Mouse (Mus musculus) forebrain, embryonic 11.5 days (tissue): ENCODE measurements at regions not wholly inside any gene's neighbourhood (a gene's known extent, or its start where the extent isn't known, plus 50 kb on each side); places are given as distances from the start of the nearest gene placed in this dataset.
A peak's percentile ranks its signal among the peaks of the same experiment; 100 is the strongest.

Experiments
- ATAC-seq: fragments of 200-750 bp; cut with Nextera tagmentation; replicated peaks from 2 replicates; pipeline ENCODE4 v1.8.0; 2017; ENCODE audit warnings: moderate TSS enrichment; ENCODE audit not compliant: low FRiP score
- DNase-seq: peaks from one replicate; pipeline ENCODE4 v3.0.0-alpha.2; 2017; ENCODE audit warnings: low spot score
- H3K27ac ChIP-seq: fragments of 300-500 bp; sonication (generic); 2 replicates; pipeline ENCODE4 v1.5.1; 2014; ENCODE audit warnings: low read depth, low read length
- H3K27me3 ChIP-seq: fragments of 300-500 bp; sonication (generic); 2 replicates; pipeline ENCODE4 v1.6.1; 2014; ENCODE audit warnings: mild to moderate bottlenecking, low read length, mixed read lengths; ENCODE audit not compliant: control insufficient read depth, insufficient read depth
- H3K36me3 ChIP-seq: fragments of 300-500 bp; sonication (generic); 2 replicates; pipeline ENCODE4 v1.6.1; 2014; ENCODE audit warnings: mild to moderate bottlenecking, low read length, moderate library complexity, mixed read lengths; ENCODE audit not compliant: control insufficient read depth, insufficient read depth
- H3K4me1 ChIP-seq: fragments of 300-500 bp; sonication (generic); replicated peaks from 2 replicates; pipeline ENCODE4 v1.6.1; 2014; ENCODE audit warnings: low read length, mixed read lengths; ENCODE audit not compliant: control insufficient read depth, insufficient read depth
- H3K4me2 ChIP-seq: fragments of 300-500 bp; sonication (generic); 2 replicates; pipeline ENCODE4 v1.6.1; 2014; ENCODE audit warnings: low read depth, mild to moderate bottlenecking, low read length, moderate library complexity, mixed read lengths; ENCODE audit not compliant: severe bottlenecking
- H3K4me3 ChIP-seq: fragments of 300-500 bp; sonication (generic); 2 replicates; pipeline ENCODE4 v1.5.1; 2014; ENCODE audit warnings: low read depth, low read length
- H3K9ac ChIP-seq: fragments of 300-500 bp; sonication (generic); 2 replicates; pipeline ENCODE4 v1.6.1; 2014; ENCODE audit warnings: low read length
- H3K9me3 ChIP-seq: fragments of 300-500 bp; sonication (generic); 2 replicates; pipeline ENCODE4 v1.6.1; 2016; ENCODE audit warnings: low read length, mixed read lengths; ENCODE audit not compliant: control insufficient read depth
- WGBS: fragments of 180-500 bp; shearing (Covaris S2); extraction: QIAGEN DNeasy Blood & Tissue Kit; methylation state at CpG from one replicate; pipeline ENCODE4 v1.1.7; 2014; 5-methylcytosine and 5-hydroxymethylcytosine counted together

DNA sequence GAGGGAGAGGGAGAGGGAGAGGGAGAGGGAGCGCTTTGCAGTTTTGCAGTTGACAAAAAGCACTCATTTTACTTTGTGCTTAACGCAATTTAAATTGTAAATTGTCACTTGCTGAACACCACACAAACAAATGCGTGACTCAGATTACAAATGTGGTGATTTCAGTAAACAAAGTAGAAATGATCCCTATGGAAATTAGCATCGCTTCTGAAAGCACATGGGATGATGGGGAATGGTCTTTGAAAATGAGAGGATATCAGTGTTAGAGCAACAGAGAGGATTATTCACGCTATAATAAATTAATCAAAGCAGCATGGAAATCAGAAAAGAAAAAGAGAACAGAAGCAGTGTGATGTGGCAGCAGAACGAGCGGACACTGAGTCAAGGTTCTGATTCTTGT lies 78.4 kb upstream of the Adra1b start:
- WGBS, result 69% methylated on average over 7 of the region's 7 CpGs
- Histone ChIP-seq H3K4me2 (no peak overlapping the region), H3K27ac (no peak overlapping the region), H3K27me3 (no peaks in the 10 kb centered on the region), H3K9ac (no peak overlapping the region), H3K9me3 (no peaks in the 10 kb centered on the region), H3K36me3 (no peaks in the 10 kb centered on the region), H3K4me3 (no peak overlapping the region), H3K4me1 (no peaks in the 10 kb centered on the region)
- no peak for DNase-seq
- ATAC-seq, result no peak

DNA sequence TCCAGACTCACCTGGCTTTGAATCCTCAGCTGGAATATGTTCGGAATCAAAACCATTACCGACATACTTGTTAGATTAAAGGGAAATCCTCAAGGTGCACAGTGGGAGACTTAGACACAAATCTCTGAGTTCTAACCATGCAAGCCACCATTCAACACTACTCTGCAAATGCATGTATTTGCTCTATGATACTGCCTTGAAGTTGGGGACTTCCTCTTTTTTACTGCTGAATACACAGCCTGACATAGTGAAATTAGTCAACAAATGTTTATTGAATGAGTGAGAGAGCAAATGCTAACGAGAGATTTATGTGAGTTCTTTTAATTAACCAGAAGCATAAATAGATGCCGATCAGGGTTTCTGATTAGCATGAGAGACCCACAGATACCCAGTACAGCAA lies 79.4 kb upstream of the Adra1b start:
- Histone ChIP-seq H3K4me1 (no peaks in the 10 kb centered on the region), H3K36me3 (no peaks in the 10 kb centered on the region), H3K9ac (no peak overlapping the region), H3K4me3 (no peak overlapping the region), H3K4me2 (no peak overlapping the region), H3K27me3 (no peaks in the 10 kb centered on the region), H3K9me3 (no peaks in the 10 kb centered on the region), H3K27ac (no peak overlapping the region)
- no peak for DNase-seq
- ATAC-seq, result no peak
- WGBS, result 66% methylated on average over 4 of the region's 4 CpGs

DNA sequence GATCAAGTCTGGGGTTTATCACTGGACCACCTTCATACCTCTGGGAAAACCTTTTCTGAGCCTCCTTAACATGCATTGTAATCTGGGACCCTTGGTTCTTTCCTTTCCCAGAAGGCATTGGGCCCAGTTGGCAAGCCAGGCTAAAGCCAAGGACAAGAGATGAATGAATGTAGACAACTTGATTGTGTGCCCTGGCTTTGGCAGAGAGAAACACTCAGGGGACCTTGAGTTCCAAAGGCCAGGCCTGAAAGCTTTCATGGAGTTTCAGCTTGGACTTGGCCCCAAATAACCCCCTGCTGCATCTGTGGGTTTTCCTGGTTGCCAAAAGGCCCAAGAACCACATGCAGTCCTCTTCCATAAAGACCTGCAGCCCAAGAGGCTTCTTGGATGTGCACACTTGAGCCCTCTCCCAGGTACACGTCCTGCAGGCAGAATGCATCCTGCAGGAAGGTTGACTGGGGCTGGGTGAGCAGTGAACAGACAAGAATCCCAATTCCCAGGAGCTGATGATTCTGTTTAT lies 89.0 kb upstream of the Adra1b start:
- Histone ChIP-seq H3K36me3 (no peaks in the 10 kb centered on the region), H3K27ac (no peak overlapping the region), H3K4me2 (no peak overlapping the region), H3K27me3 (no peaks in the 10 kb centered on the region), H3K4me1 (no peaks in the 10 kb centered on the region), H3K4me3 (no peak overlapping the region), H3K9ac (no peak overlapping the region), H3K9me3 (no peaks in the 10 kb centered on the region)
- no peak for DNase-seq
- WGBS, result 83% methylated on average over 1 of the region's 1 CpGs
- ATAC-seq, result no peak

DNA sequence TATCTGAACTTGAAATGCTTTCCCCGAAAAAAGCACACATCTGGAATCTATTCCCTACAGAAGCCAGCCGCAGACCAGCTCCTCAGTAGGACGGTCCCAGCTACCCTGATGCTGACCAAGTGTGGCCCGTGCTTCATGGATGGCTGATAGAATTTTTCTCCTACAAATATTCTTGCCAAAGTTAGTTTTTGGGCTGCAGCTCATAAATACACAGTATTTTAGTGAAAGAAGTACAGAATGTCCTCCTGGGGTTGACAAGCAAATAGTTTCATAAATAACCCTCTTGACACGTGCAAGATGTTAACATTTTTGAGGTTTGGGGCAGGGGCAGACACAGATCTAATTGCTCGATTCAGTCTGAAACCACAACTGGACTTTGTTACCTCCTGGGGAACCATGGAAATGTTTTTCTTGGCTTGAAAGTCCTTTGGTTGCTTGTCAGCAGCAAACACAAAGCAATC lies 91.0 kb upstream of the Adra1b start:
- DNase-seq, result no peak
- no peak for ATAC-seq
- no peak overlapping the region for H3K4me2 ChIP-seq
- H3K9me3 ChIP-seq, result no peaks in the 10 kb centered on the region
- H3K36me3 ChIP-seq, result no peaks in the 10 kb centered on the region
- H3K9ac ChIP-seq, result no peak overlapping the region
- no peak overlapping the region for H3K27ac ChIP-seq
- WGBS, result 69% methylated on average over 6 of the region's 6 CpGs
- H3K4me1 ChIP-seq, result no peaks in the 10 kb centered on the region
- no peaks in the 10 kb centered on the region for H3K27me3 ChIP-seq
- H3K4me3 ChIP-seq, result no peak overlapping the region

DNA sequence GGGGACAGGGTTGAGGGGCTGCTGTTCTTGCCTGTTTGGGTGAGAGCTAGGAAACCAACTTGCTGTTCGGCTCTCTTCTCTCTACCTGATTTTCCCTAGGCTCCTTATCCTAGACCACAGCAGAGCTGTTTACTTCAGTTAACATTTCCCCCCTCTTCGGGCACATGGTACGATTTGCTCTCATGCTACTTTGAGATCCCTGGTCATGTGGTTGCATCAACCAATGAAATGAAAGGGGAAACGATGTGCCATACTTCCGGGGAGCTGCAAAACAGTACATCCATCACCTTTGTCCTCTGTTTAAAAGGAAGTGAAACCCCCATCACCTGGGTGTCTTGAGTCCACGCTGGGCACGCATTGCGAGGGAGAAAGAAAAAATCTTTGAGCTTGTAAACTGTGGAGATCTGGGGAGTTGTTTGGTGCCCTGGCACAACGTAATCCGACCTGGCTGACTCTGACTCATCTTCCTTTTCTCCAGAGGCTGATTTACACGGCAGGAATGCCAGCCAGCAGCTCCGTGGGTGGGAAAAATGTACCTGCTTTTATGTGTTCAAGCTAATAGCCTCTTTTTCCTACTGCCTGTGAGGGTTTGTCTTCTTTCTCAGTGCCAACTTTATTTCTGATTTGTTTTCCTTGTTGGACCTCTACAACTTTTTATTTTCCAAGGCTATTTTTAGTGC lies 97.2 kb upstream of the Adra1b start:
- Histone ChIP-seq H3K4me1 (no peaks in the 10 kb centered on the region), H3K9me3 (no peaks in the 10 kb centered on the region), H3K4me2 (no peak overlapping the region), H3K9ac (no peak overlapping the region), H3K27me3 (no peaks in the 10 kb centered on the region), H3K4me3 (no peak overlapping the region), H3K27ac (no peak overlapping the region), H3K36me3 (no peaks in the 10 kb centered on the region)
- 79% methylated on average over 12 of the region's 12 CpGs for WGBS
- no peak for ATAC-seq
- DNase-seq, result no peak

DNA sequence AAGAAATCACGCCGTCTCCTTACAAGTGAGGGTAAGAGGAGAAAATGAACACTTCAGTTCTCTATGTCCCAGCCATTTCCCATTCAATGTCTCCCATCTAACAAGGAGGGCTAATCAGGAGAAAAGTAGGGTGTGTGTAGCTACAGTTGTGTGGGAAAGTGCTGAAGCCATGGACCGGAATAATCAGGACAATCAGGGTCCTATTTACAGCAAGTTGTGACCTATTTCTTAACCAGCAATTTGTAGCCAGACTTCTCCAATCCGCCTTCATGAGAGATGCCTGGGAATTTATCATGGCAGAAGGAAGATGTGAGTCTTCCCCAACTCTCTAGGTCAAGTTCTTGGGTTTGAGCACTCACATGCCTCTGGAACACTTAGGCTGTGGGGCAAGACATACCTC lies 99.0 kb upstream of the Adra1b start:
- Histone ChIP-seq H3K27me3 (no peaks in the 10 kb centered on the region), H3K27ac (no peak overlapping the region), H3K9ac (no peak overlapping the region), H3K36me3 (no peaks in the 10 kb centered on the region), H3K9me3 (no peaks in the 10 kb centered on the region), H3K4me3 (no peak overlapping the region), H3K4me2 (no peak overlapping the region), H3K4me1 (no peaks in the 10 kb centered on the region)
- no peak for ATAC-seq
- no peak for DNase-seq
- 94% methylated on average over 4 of the region's 4 CpGs for WGBS

DNA sequence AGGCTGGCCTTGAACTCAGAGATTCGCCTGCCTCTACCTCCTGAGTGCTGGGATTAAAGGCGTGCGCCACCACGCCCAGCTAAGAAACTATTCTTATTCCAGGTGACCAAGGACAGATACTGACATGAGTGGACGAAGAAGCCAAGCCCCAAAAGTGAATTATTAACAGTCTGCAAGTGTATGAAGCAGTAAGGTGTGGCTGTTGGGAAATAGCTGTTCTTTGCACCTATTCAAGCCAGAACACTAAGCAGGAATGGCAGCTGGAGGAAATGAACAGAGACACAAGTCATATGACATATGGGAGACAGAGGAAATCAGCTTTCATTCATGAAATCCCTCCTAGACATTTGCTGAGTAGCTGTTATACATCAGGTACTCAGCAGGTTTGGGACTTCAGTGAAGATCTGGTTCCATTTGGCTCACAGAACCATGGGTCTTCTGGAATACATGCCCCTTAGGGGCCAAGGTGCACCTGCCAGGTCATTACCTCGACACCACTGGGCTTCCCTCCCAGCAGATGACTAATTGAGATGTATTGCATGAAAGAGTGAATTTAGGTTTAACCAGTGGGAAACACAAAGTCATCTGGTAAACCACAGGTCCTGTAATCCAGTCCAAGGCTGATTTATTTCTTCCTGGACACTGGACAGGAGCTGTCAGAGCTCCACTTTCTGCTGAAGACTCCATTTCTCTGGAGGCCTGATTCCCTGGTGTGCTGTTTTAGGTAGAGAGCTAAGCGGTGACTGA lies 101.0 kb upstream of the Adra1b start:
- DNase-seq (no peak), ATAC-seq (no peak)
- Histone ChIP-seq H3K27me3 (no peaks in the 10 kb centered on the region), H3K4me2 (no peak overlapping the region), H3K36me3 (no peaks in the 10 kb centered on the region), H3K9me3 (no peaks in the 10 kb centered on the region), H3K9ac (no peak overlapping the region), H3K4me1 (no peaks in the 10 kb centered on the region), H3K4me3 (no peak overlapping the region), H3K27ac (no peak overlapping the region)
- 87% methylated on average over 7 of the region's 7 CpGs for WGBS

DNA sequence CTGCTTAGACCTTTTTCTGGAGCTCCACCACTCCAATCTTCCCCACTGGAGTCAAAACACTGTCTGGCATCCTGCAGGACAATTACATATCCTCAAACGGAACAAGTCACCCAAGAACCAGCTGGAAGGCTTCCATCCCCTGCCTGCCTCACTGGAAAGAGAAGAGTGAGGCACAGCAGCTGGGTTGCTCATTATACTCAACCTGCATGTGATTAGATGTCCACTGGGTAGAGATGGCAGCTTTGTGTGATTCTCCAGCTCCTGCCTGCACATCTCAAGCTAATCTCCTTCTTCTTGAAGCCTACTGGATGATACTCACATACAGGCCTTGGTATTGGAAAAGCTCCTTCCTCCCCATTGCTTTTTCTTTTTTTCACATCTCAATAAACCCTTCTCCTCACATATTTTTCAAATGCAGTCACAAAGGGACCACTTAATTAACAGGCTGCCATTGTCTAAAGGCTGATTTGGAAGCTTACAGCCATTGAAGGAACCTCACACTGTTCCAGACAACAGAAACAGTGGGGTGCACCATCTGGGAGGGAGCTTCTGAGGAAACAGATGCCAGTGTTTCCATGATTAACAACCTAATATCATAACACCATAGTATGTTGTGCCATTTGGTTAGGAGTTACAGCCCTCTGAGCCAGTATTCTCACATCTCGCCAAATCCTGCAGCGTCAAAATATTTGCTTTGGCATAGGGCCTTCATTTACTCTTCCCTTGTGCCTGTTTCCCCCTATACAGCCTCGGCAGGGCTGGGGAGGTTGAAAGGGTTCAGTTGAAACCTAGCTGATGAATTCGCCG lies 101.9 kb upstream of the Adra1b start:
- ATAC-seq, result 0 out of 2 replicates have a peak, but pooled peaks have one; percentile 27

More for the DNA sequence above, 101.9 kb upstream of the Adra1b start:
- Histone ChIP-seq H3K27ac (no peak overlapping the region), H3K9ac (no peak overlapping the region), H3K36me3 (no peaks in the 10 kb centered on the region), H3K4me3 (no peak overlapping the region), H3K4me2 (no peak overlapping the region), H3K9me3 (no peaks in the 10 kb centered on the region), H3K4me1 (no peaks in the 10 kb centered on the region), H3K27me3 (no peaks in the 10 kb centered on the region)
- DNase-seq, result no peak
- 48% methylated on average over 6 of the region's 6 CpGs for WGBS
